Mouse (Mus musculus): ENCODE measurements around the gene Zfp709. TPM values are rescaled to one million over a fixed set of nuclear protein-coding genes. Genes with fewer than 3 reads are reported as not detected.
"Not testable (repeated sequence)": the region's sequence is repeated elsewhere in the genome, so short reads cannot be mapped to it uniquely, and the experiment has no call there.

Gene Zfp709
- total RNA-seq, 1 experiment from 2014 or later, result 9.9 TPM

- ATAC-seq (replicated peaks in 1 of 2; ENCODE audit: insufficient read depth in 1 of 2, low FRiP score in 2 of 2, low TSS enrichment in 1 of 2, low read depth in 1 of 2, poor library complexity in 2 of 2, severe bottlenecking in 2 of 2), result peak; percentile 83 to 91
These were observed 26.8 kb downstream of the Zfp709 start, which contains the start of the genes Zfp882 and Zfp617 for GRCm38 (mm10) chr8:71908309-71909261. Zfp882 (plus strand) TSS chr8:71908608. Zfp617 (plus strand) TSS chr8:71908635.

- ATAC-seq (replicated peaks in 1 of 2; ENCODE audit: insufficient read depth in 1 of 2, low FRiP score in 2 of 2, low TSS enrichment in 1 of 2, low read depth in 1 of 2, poor library complexity in 2 of 2, severe bottlenecking in 2 of 2), result no peak
These were observed 30.5 kb downstream of the Zfp709 start for GRCm38 (mm10) chr8:71912286-71912685.

GRCm38 (mm10) chr8:71922567-71923401, 41.0 kb downstream of the Zfp709 start:
- ATAC-seq (replicated peaks in 1 of 2; ENCODE audit: insufficient read depth in 1 of 2, low FRiP score in 2 of 2, low TSS enrichment in 1 of 2, low read depth in 1 of 2, poor library complexity in 2 of 2, severe bottlenecking in 2 of 2), result peak; percentile 98

- ATAC-seq (replicated peaks in 1 of 2; ENCODE audit: insufficient read depth in 1 of 2, low FRiP score in 2 of 2, low TSS enrichment in 1 of 2, low read depth in 1 of 2, poor library complexity in 2 of 2, severe bottlenecking in 2 of 2), result no peak
These were observed 44.0 kb downstream of the Zfp709 start for GRCm38 (mm10) chr8:71925791-71926190.

GRCm38 (mm10) chr8:71926551-71926950, 44.7 kb downstream of the Zfp709 start:
- ATAC-seq (replicated peaks in 1 of 2; ENCODE audit: insufficient read depth in 1 of 2, low FRiP score in 2 of 2, low TSS enrichment in 1 of 2, low read depth in 1 of 2, poor library complexity in 2 of 2, severe bottlenecking in 2 of 2), result no peak

- no peak for ATAC-seq (replicated peaks in 1 of 2; ENCODE audit: insufficient read depth in 1 of 2, low FRiP score in 2 of 2, low TSS enrichment in 1 of 2, low read depth in 1 of 2, poor library complexity in 2 of 2, severe bottlenecking in 2 of 2)
These were observed 46.0 kb downstream of the Zfp709 start for GRCm38 (mm10) chr8:71927779-71928178.

- ATAC-seq (replicated peaks in 1 of 2; ENCODE audit: insufficient read depth in 1 of 2, low FRiP score in 2 of 2, low TSS enrichment in 1 of 2, low read depth in 1 of 2, poor library complexity in 2 of 2, severe bottlenecking in 2 of 2), result not testable (repeated sequence)
These were observed 56.2 kb downstream of the Zfp709 start for GRCm38 (mm10) chr8:71938037-71938436.

- ATAC-seq (replicated peaks in 1 of 2; ENCODE audit: insufficient read depth in 1 of 2, low FRiP score in 2 of 2, low TSS enrichment in 1 of 2, low read depth in 1 of 2, poor library complexity in 2 of 2, severe bottlenecking in 2 of 2), result peak in 1 of 2 experiments; percentile 42; a peak in 1 of 4 replicates
These were observed 58.7 kb downstream of the Zfp709 start for GRCm38 (mm10) chr8:71940293-71941208.

GRCm38 (mm10) chr8:71941776-71942175, 60.0 kb downstream of the Zfp709 start:
- ATAC-seq (replicated peaks in 1 of 2; ENCODE audit: insufficient read depth in 1 of 2, low FRiP score in 2 of 2, low TSS enrichment in 1 of 2, low read depth in 1 of 2, poor library complexity in 2 of 2, severe bottlenecking in 2 of 2), result no peak

Other genes starting within 250 kb of the Zfp709 start
- 2.6 and 3.6 TPM in 2 replicates for gene Unc13a, start 210.3 kb upstream of the Zfp709 start, total RNA-seq (2017)
- gene Jak3, start 205.7 kb upstream of the Zfp709 start, total RNA-seq (2017), result 32.8 and 34.1 TPM in 2 replicates
- 6.2 and 8.9 TPM in 2 replicates for gene Insl3, start 192.8 kb upstream of the Zfp709 start, total RNA-seq (2017)
- gene B3gnt3, start 180.2 kb upstream of the Zfp709 start, total RNA-seq (2017), result 1.3 TPM in 2 replicates
- gene Fcho1, start 156.3 kb upstream of the Zfp709 start, total RNA-seq (2017), result 90.7 and 99.4 TPM in 2 replicates
- gene Zfp882, start 26.6 kb downstream of the Zfp709 start, total RNA-seq (2017), result 10.8 and 14.6 TPM in 2 replicates
- gene Zfp617, start 26.6 kb downstream of the Zfp709 start, total RNA-seq (2017), result 12.6 and 20.3 TPM in 2 replicates
- 21.1 and 40.6 TPM in 2 replicates for gene Zfp961, start 69.0 kb downstream of the Zfp709 start, total RNA-seq (2017)
- 1.3 and 3.4 TPM in 2 replicates for gene Cyp4f18, start 127.6 kb downstream of the Zfp709 start, total RNA-seq (2017)
- gene Olfr372, start 159.2 kb downstream of the Zfp709 start, total RNA-seq (2017), result not detected in 2 replicates
- not detected in 2 replicates for gene Olfr373, start 201.2 kb downstream of the Zfp709 start, total RNA-seq (2017)
- not detected in 2 replicates for gene Olfr374, start 225.0 kb downstream of the Zfp709 start, total RNA-seq (2017)